Mouse (Mus musculus): ENCODE measurements at regions not wholly inside any gene's neighbourhood (a gene's known extent, or its start where the extent isn't known, plus 50 kb on each side); places are given as distances from the start of the nearest gene placed in this dataset.

GRCm38 (mm10) chr16:76566220-76566619 lies 192.6 kb upstream of the Nrip1 start:
- no peak for TF ChIP-seq CHD2 (IDR thresholded peaks at IDR 0.05; ENCODE audit: low read depth, low read length)
- no peak for TF ChIP-seq ZC3H11A (IDR thresholded peaks at IDR 0.05; ENCODE audit: borderline replicate concordance, low read depth, low read length)

All from ES-E14 (cell line).